Comparison of ENCODE assay signal across 8 mouse cellular contexts in genomic region chr11:95827464-95828085, GRCm38 (mm10). TPM values are rescaled to one million over a fixed set of nuclear protein-coding genes. Genes with fewer than 3 reads are reported as not detected.
A peak's percentile ranks its signal among the peaks of the same experiment; 100 is the strongest.
DNase-seq lines count a peak whose midpoint lies in the region; ATAC-seq lines count a peak whose summit lies in the region.

No protein-coding gene starts in this region.

- no peaks in the 10 kb centered on the region for H3K9me3 ChIP-seq in liver, embryonic 16.5 days (replicated peaks; ENCODE audit: control insufficient read depth, low read length)

- H3K36me3 ChIP-seq in liver, embryonic 16.5 days (ENCODE audit: control insufficient read depth, insufficient read depth): no peaks in the 10 kb centered on the region

- no peak for ATAC-seq in liver, embryonic 16.5 days (ENCODE audit: low read depth)

- 11% methylated on average over 3 of the region's 3 CpGs for WGBS in liver, embryonic 16.5 days (ENCODE audit: insufficient replicate concordance)

- peak overlapping the region; percentile 55 for H3K9ac ChIP-seq in liver, embryonic 16.5 days (ENCODE audit: low read depth, low read length)

- peak overlapping the region; percentile 47 for H3K4me3 ChIP-seq in liver, embryonic 16.5 days (ENCODE audit: low read depth, low read length)

- peaks cover 50% of the 10 kb centered on the region for H3K27me3 ChIP-seq in liver, embryonic 16.5 days (ENCODE audit: control insufficient read depth, insufficient read depth, low read depth, low read length)

- H3K4me1 ChIP-seq in liver, embryonic 16.5 days (ENCODE audit: control insufficient read depth, low read depth, low read length): peaks cover 57% of the 10 kb centered on the region

- H3K27ac ChIP-seq in liver, embryonic 16.5 days (ENCODE audit: low read length): peak overlapping the region; percentile 83

- peak; percentile 71 to 95 for DNase-seq in adrenal gland, adult (ENCODE audit: inconsistent age in 2 of 2, low spot score in 1 of 2)
- DNase-seq in adrenal gland, adult 8-10 months: no peak
- peak; percentile 57 for DNase-seq in right cerebral cortex, adult 18-20 months
- DNase-seq in right cerebral cortex, postnatal 25 days: no peak
- peak; percentile 73 to 82 for DNase-seq in cerebellum, postnatal 36 days
- DNase-seq in heart, postnatal 4 days: peak; percentile 84
- DNase-seq in skeletal muscle tissue, adult 2 months (ENCODE audit: low read depth, low spot score): peak; percentile 66

- H3K4me2 ChIP-seq in liver, embryonic 16.5 days (ENCODE audit: low read depth, low read length): peak overlapping the region; percentile 39

RNA-seq across cellular contexts. Expression of gene Phospho1, which starts 3.3 kb away (rescaled TPM):
- total RNA-seq in adrenal gland, adult 8-10 months (2022): 100 to 1,000 TPM in 2 of 4 experiments, 10 to 100 TPM in 2; 61.9 to 148 (median 104) TPM
- 10 to 100 TPM; 71.7 to 82.2 TPM for total RNA-seq in heart, postnatal 4 days (2021)
- 6.5 and 7.7 TPM in 2 replicates for polyA plus RNA-seq in liver, embryonic 16.5 days (2015; fragmentation: Nextera tagmentation; extraction: Ambion mirVana)

RNA-seq across cellular contexts. Expression of gene Gngt2, which starts 9.4 kb away (rescaled TPM):
- total RNA-seq in adrenal gland, adult 8-10 months (2022): 10 to 100 TPM; 14.7 to 19.0 (median 17.1) TPM
- 10 to 100 TPM; 23.2 to 23.8 TPM for total RNA-seq in heart, postnatal 4 days (2021)
- 21.1 and 23.2 TPM in 2 replicates for polyA plus RNA-seq in liver, embryonic 16.5 days (2015; fragmentation: Nextera tagmentation; extraction: Ambion mirVana)

RNA-seq across cellular contexts. Expression of gene Abi3, which starts 14.7 kb away (rescaled TPM):
- 10 to 100 TPM in 3 of 4 experiments, 1 to 10 TPM in 1; 8.9 to 14.3 (median 12.2) TPM for total RNA-seq in adrenal gland, adult 8-10 months (2022)
- 10 to 100 TPM; 16.7 to 19.5 TPM for total RNA-seq in heart, postnatal 4 days (2021)
- polyA plus RNA-seq in liver, embryonic 16.5 days (2015; fragmentation: Nextera tagmentation; extraction: Ambion mirVana): 5.3 and 7.6 TPM in 2 replicates

Comparison
In these comparisons a context has a peak if more than half of its experiments do, and no peak if none do; other contexts are left out.
1. DNase-seq: peak in adrenal gland, adult (2 of 2), right cerebral cortex, adult 18-20 months (single experiment), cerebellum, postnatal 36 days (2 of 2), heart, postnatal 4 days (single experiment) and skeletal muscle tissue, adult 2 months (single experiment); none in adrenal gland, adult 8-10 months (single experiment) and right cerebral cortex, postnatal 25 days (single experiment).